Mouse (Mus musculus) midbrain, embryonic 14.5 days (tissue): ENCODE data around the gene Camk2d. TPM values are rescaled to one million over a fixed set of nuclear protein-coding genes. Genes with fewer than 3 reads are reported as not detected.

Source experiments
- ATAC-seq: fragments of 200-750 bp; cut with Nextera tagmentation; 2 replicates; pipeline ENCODE4 v1.8.0; 2017; ENCODE audit warnings: moderate number of reproducible peaks, moderate library complexity; ENCODE audit not compliant: low FRiP score, low TSS enrichment
- DNase-seq: peaks from one replicate; pipeline ENCODE4 v3.0.0-alpha.2; 2015
- H3K27ac ChIP-seq: fragments of 300-500 bp; sonication (generic); replicated peaks from 2 replicates; pipeline ENCODE4 v1.5.1; 2014; ENCODE audit warnings: mild to moderate bottlenecking, low read depth, low read length, moderate library complexity
- H3K27me3 ChIP-seq: fragments of 300-500 bp; sonication (generic); 2 replicates; pipeline ENCODE4 v1.6.1; 2014; ENCODE audit warnings: low read length, control low read depth, mixed read lengths; ENCODE audit not compliant: control insufficient read depth, insufficient read depth
- H3K36me3 ChIP-seq: fragments of 300-500 bp; sonication (generic); 2 replicates; pipeline ENCODE4 v1.6.1; 2014; ENCODE audit warnings: low read length, control low read depth; ENCODE audit not compliant: control insufficient read depth, insufficient read depth
- H3K4me1 ChIP-seq: fragments of 300-500 bp; sonication (generic); 2 replicates; pipeline ENCODE4 v1.6.1; 2014; ENCODE audit warnings: mild to moderate bottlenecking, antibody characterized with exemption, low read length, control low read depth; ENCODE audit not compliant: control insufficient read depth, insufficient read depth
- H3K4me2 ChIP-seq: fragments of 300-500 bp; sonication (generic); 2 replicates; pipeline ENCODE4 v1.6.1; 2014; ENCODE audit warnings: mild to moderate bottlenecking, low read length, moderate library complexity
- H3K4me3 ChIP-seq: fragments of 300-500 bp; sonication (generic); replicated peaks from 2 replicates; pipeline ENCODE4 v1.5.1; 2014; ENCODE audit warnings: low read depth, low read length
- H3K9ac ChIP-seq: fragments of 300-500 bp; sonication (generic); replicated peaks from 2 replicates; pipeline ENCODE4 v1.6.1; 2014; ENCODE audit warnings: mild to moderate bottlenecking, low read length, moderate library complexity
- H3K9me3 ChIP-seq: fragments of 300-500 bp; sonication (generic); 2 replicates; pipeline ENCODE4 v1.6.1; 2016; ENCODE audit warnings: low read length, control low read depth, mixed read lengths; ENCODE audit not compliant: control insufficient read depth
- WGBS: fragments of 180-500 bp; shearing (Covaris S2); extraction: QIAGEN DNeasy Blood & Tissue Kit; methylation state at CpG from one replicate; pipeline ENCODE4 v1.1.7; 2014; 5-methylcytosine and 5-hydroxymethylcytosine counted together
- polyA plus RNA-seq: library from polyadenylated mRNA; unstranded; fragments of >200 nt; fragmentation: Nextera tagmentation; extraction: Ambion mirVana; gene quantifications from 2 replicates; pipeline ENCODE4 v1.2.1, GENCODE M21; 2014

Gene Camk2d
- polyA plus RNA-seq, 1 experiment from 2014 or later: 51.5 TPM

- 78% methylated on average over 6 of the region's 6 CpGs for WGBS
Observed at GRCm38 (mm10) chr3:126770056-126770455, 174.0 kb downstream of the Camk2d start.

GRCm38 (mm10) chr3:126771032-126771431 lies 174.9 kb downstream of the Camk2d start:
- 84% methylated on average over 8 of the region's 8 CpGs for WGBS
- Histone ChIP-seq H3K27me3 (no peaks in the 10 kb centered on the region), H3K9ac (no peak overlapping the region), H3K4me3 (no peak overlapping the region), H3K9me3 (no peaks in the 10 kb centered on the region), H3K4me2 (no peak overlapping the region), H3K27ac (no peak overlapping the region), H3K4me1 (no peaks in the 10 kb centered on the region), H3K36me3 (no peaks in the 10 kb centered on the region)
- DNase-seq (no peak), ATAC-seq (no peak)

More at GRCm38 (mm10) chr3:126770056-126770455, 174.0 kb downstream of the Camk2d start:
- Histone ChIP-seq H3K4me2 (no peak overlapping the region), H3K4me1 (no peaks in the 10 kb centered on the region), H3K27me3 (no peaks in the 10 kb centered on the region), H3K9ac (no peak overlapping the region), H3K9me3 (no peaks in the 10 kb centered on the region), H3K36me3 (no peaks in the 10 kb centered on the region), H3K4me3 (no peak overlapping the region), H3K27ac (no peak overlapping the region)
- ATAC-seq: no peak
- DNase-seq: no peak

- DNase-seq (peak; percentile 78), ATAC-seq (peak; percentile 72; the same call in 1 of the 2 replicates)
- WGBS: 32% methylated on average over 6 of the region's 6 CpGs
- Histone ChIP-seq H3K4me1 (no peaks in the 10 kb centered on the region), H3K27ac (no peak overlapping the region), H3K36me3 (no peaks in the 10 kb centered on the region), H3K9me3 (no peaks in the 10 kb centered on the region), H3K9ac (no peak overlapping the region), H3K4me2 (no peak overlapping the region), H3K27me3 (no peaks in the 10 kb centered on the region), H3K4me3 (no peak overlapping the region)
Observed at GRCm38 (mm10) chr3:126771541-126771940, 175.4 kb downstream of the Camk2d start.

GRCm38 (mm10) chr3:126776001-126776400 lies 179.9 kb downstream of the Camk2d start:
- no peak overlapping the region for H3K9ac ChIP-seq
- H3K4me3 ChIP-seq: no peak overlapping the region
- H3K4me1 ChIP-seq: no peaks in the 10 kb centered on the region
- no peak overlapping the region for H3K27ac ChIP-seq
- H3K36me3 ChIP-seq: no peaks in the 10 kb centered on the region
- DNase-seq (no peak), ATAC-seq (no peak)
- no peaks in the 10 kb centered on the region for H3K27me3 ChIP-seq
- no peaks in the 10 kb centered on the region for H3K9me3 ChIP-seq
- H3K4me2 ChIP-seq: no peak overlapping the region

GRCm38 (mm10) chr3:126777101-126777500 lies 181.0 kb downstream of the Camk2d start:
- no peak overlapping the region for H3K4me2 ChIP-seq
- H3K36me3 ChIP-seq: no peaks in the 10 kb centered on the region
- H3K27ac ChIP-seq: no peak overlapping the region
- H3K9ac ChIP-seq: no peak overlapping the region
- no peaks in the 10 kb centered on the region for H3K9me3 ChIP-seq
- ATAC-seq (no peak), DNase-seq (no peak)
- H3K4me1 ChIP-seq: no peaks in the 10 kb centered on the region
- no peak overlapping the region for H3K4me3 ChIP-seq
- no peaks in the 10 kb centered on the region for H3K27me3 ChIP-seq
- 97% methylated on average over 9 of the region's 9 CpGs for WGBS

GRCm38 (mm10) chr3:126777879-126778278 lies 181.8 kb downstream of the Camk2d start:
- Histone ChIP-seq H3K27ac (no peak overlapping the region), H3K4me3 (no peak overlapping the region), H3K36me3 (no peaks in the 10 kb centered on the region), H3K27me3 (no peaks in the 10 kb centered on the region), H3K4me1 (no peaks in the 10 kb centered on the region), H3K4me2 (no peak overlapping the region), H3K9ac (no peak overlapping the region), H3K9me3 (no peaks in the 10 kb centered on the region)
- no peak for DNase-seq
- 84% methylated on average over 1 of the region's 1 CpGs for WGBS
- ATAC-seq: no peak

GRCm38 (mm10) chr3:126780014-126780615 lies 184.0 kb downstream of the Camk2d start:
- no peak overlapping the region for H3K4me2 ChIP-seq
- ATAC-seq (no peak), DNase-seq (no peak)
- H3K4me1 ChIP-seq: no peaks in the 10 kb centered on the region
- 75% methylated on average over 5 of the region's 5 CpGs for WGBS
- H3K9ac ChIP-seq: no peak overlapping the region
- H3K27ac ChIP-seq: no peak overlapping the region
- H3K36me3 ChIP-seq: no peaks in the 10 kb centered on the region
- H3K27me3 ChIP-seq: no peaks in the 10 kb centered on the region
- H3K4me3 ChIP-seq: no peak overlapping the region
- H3K9me3 ChIP-seq: no peaks in the 10 kb centered on the region

- no peak for ATAC-seq
- no peaks in the 10 kb centered on the region for H3K9me3 ChIP-seq
- WGBS: 79% methylated on average over 2 of the region's 2 CpGs
Observed at GRCm38 (mm10) chr3:126793035-126793964, 197.2 kb downstream of the Camk2d start.

GRCm38 (mm10) chr3:126795904-126796303 lies 199.8 kb downstream of the Camk2d start:
- no peaks in the 10 kb centered on the region for H3K9me3 ChIP-seq
- no peak overlapping the region for H3K27ac ChIP-seq
- no peak overlapping the region for H3K4me3 ChIP-seq
- 93% methylated on average over 3 of the region's 3 CpGs for WGBS
- H3K27me3 ChIP-seq: no peaks in the 10 kb centered on the region
- H3K4me1 ChIP-seq: no peaks in the 10 kb centered on the region
- ATAC-seq (no peak), DNase-seq (no peak)
- no peaks in the 10 kb centered on the region for H3K36me3 ChIP-seq
- H3K9ac ChIP-seq: no peak overlapping the region
- no peak overlapping the region for H3K4me2 ChIP-seq

More at GRCm38 (mm10) chr3:126793035-126793964, 197.2 kb downstream of the Camk2d start:
- Histone ChIP-seq H3K4me2 (no peak overlapping the region), H3K36me3 (no peaks in the 10 kb centered on the region), H3K27me3 (no peaks in the 10 kb centered on the region), H3K27ac (no peak overlapping the region), H3K4me3 (no peak overlapping the region), H3K9ac (no peak overlapping the region), H3K4me1 (no peaks in the 10 kb centered on the region)
- no peak for DNase-seq
